Mouse (Mus musculus) ES-E14 (cell line): ENCODE results near the gene 1700001O22Rik. TPM values are rescaled to one million over a fixed set of nuclear protein-coding genes. Genes with fewer than 3 reads are reported as not detected.

Experiments
- DNase-seq: peaks from one replicate; pipeline ENCODE4 v3.0.0-alpha.2; 2013; ENCODE audit warnings: low read depth, low spot score
- H3K27ac ChIP-seq: 2 replicates; pipeline ENCODE4 v1.5.1; 2012; ENCODE audit warnings: low read depth, mild to moderate bottlenecking, low read length, moderate library complexity, mixed read lengths; ENCODE audit not compliant: poor library complexity, insufficient read depth, severe bottlenecking
- H3K36me3 ChIP-seq: 2 replicates; pipeline ENCODE4 v1.6.1; 2012; ENCODE audit warnings: mild to moderate bottlenecking, low read length, moderate library complexity, mixed read lengths; ENCODE audit not compliant: control insufficient read depth, poor library complexity, insufficient read depth, severe bottlenecking
- H3K4me1 ChIP-seq, 2 experiments: fragments of 150-350 bp in 1 of 2; sonication (generic) in 1 of 2; 2 replicates each; pipeline ENCODE4 v1.6.1; 2012; ENCODE audit warnings: low read length in 2 of 2, mild to moderate bottlenecking in 1 of 2, mixed read lengths in 1 of 2; ENCODE audit not compliant: control insufficient read depth in 2 of 2, insufficient read depth in 2 of 2, poor library complexity in 1 of 2
- H3K4me3 ChIP-seq, 2 experiments: fragments of 150-350 bp in 1 of 2; sonication (generic) in 1 of 2; 2 replicates each; pipeline ENCODE4 v1.5.1; 2012; ENCODE audit warnings: low read length in 2 of 2, low read depth in 1 of 2, mild to moderate bottlenecking in 1 of 2, mixed read lengths in 1 of 2; ENCODE audit not compliant: insufficient read depth in 1 of 2, poor library complexity in 1 of 2, severe bottlenecking in 1 of 2
- H3K9ac ChIP-seq: 2 replicates; pipeline ENCODE4 v1.6.1; 2012; ENCODE audit warnings: low read depth, mild to moderate bottlenecking, low read length, mixed read lengths; ENCODE audit not compliant: poor library complexity, insufficient read depth, severe bottlenecking
- H3K9me3 ChIP-seq: fragments of 150-350 bp; sonication (generic); 2 replicates; pipeline ENCODE4 v1.6.1; 2012; ENCODE audit warnings: low read depth, mild to moderate bottlenecking, low read length; ENCODE audit not compliant: control insufficient read depth, insufficient read depth
- CHD2 ChIP-seq: IDR thresholded peaks from 2 replicates; pipeline ENCODE4 v1.6.1; 2014; ENCODE audit warnings: mild to moderate bottlenecking, low read depth, low read length, inconsistent platforms
- HCFC1 ChIP-seq: IDR thresholded peaks from 2 replicates; pipeline ENCODE4 v1.6.1; 2012; ENCODE audit warnings: low read length, inconsistent platforms, borderline replicate concordance; ENCODE audit not compliant: insufficient read depth
- MAFK ChIP-seq: IDR thresholded peaks from 2 replicates; pipeline ENCODE4 v1.6.1; 2014; ENCODE audit warnings: mild to moderate bottlenecking, low read depth, low read length, inconsistent platforms; ENCODE audit not compliant: insufficient read depth
- ZC3H11A ChIP-seq: IDR thresholded peaks from 2 replicates; pipeline ENCODE4 v1.6.1; 2012; ENCODE audit warnings: low read depth, mild to moderate bottlenecking, inconsistent platforms, low read length, borderline replicate concordance
- ZNF384 ChIP-seq: IDR thresholded peaks from 2 replicates; pipeline ENCODE4 v1.6.1; 2012; ENCODE audit warnings: low read depth, low read length, inconsistent platforms
- in situ Hi-C, 2 experiments: fragments of 600-800 bp; cut with MboI; formaldehyde crosslinking; loops; one replicate each; pipeline ENCODE4 v1.15.1; 2025; ENCODE audit warnings: low sequenced_read_pairs in 2 of 2, inconsistent platforms in 1 of 2; ENCODE audit not compliant: unreplicated experiment in 2 of 2
- total RNA-seq: library from RNA; depleted of rRNA; stranded (reverse); fragments of 300-350 nt; gene quantifications from 2 replicates; pipeline ENCODE4 v1.2.3, GENCODE M21; 2012

Gene 1700001O22Rik
- total RNA-seq, 1 experiment = 1.9 TPM

DNA sequence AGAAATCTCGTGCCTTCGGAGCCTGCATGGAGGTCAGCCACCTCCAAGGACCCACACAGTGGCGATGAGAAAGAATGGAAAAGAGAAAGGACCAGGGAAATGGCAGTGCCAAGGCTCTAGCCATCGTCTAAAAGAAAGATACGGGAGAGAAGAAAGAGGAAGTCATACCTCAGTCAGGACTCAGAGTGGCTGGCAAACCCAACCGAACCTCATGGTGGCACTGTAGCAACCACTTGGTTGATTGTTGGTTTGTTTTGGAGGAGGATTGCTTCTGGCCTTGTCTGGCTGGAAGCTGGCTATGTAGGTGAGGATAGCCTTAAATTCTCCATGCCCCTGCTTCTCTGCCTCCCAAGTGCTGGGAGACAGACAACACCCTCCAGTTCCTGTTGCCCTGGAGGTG is 34.3 kb downstream of the 1700001O22Rik start:
- H3K4me1 ChIP-seq = peaks cover 8 to 16% of the 10 kb centered on the region in 2 experiments
- no peak for DNase-seq
- H3K27ac ChIP-seq = no peak overlapping the region
- TF ChIP-seq CHD2 (no peak), HCFC1 (no peak), ZNF384 (no peak), MAFK (no peak), ZC3H11A (no peak)
- no peaks in the 10 kb centered on the region for H3K36me3 ChIP-seq
- no peaks in the 10 kb centered on the region for H3K9me3 ChIP-seq
- H3K9ac ChIP-seq = no peak overlapping the region
- in situ Hi-C loops = no loop called here
- H3K4me3 ChIP-seq = no peak overlapping the region

DNA sequence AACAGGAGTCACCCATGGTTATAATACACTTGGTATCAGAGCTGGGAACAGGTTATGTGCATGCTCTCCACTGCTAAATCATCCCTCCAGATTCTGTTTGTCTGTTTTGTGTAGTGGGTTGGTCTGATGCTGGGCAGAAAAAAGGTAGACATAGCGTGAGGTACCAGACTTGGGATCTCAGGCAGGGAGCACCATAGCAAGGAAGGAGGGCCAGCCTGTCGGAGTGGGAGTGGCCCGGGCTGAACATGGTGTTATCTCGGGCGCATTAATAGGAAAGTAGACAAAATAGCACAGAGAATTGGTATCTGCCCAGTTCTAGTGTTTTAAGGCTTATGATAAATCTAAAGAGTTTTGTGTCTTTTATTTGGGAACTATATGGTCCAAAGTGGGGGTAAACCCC is 34.9 kb downstream of the 1700001O22Rik start:
- Histone ChIP-seq H3K9ac (no peak overlapping the region), H3K36me3 (no peaks in the 10 kb centered on the region), H3K9me3 (no peaks in the 10 kb centered on the region), H3K4me3 (no peak overlapping the region), H3K4me1 (peaks cover 8 to 16% of the 10 kb centered on the region in 2 experiments), H3K27ac (no peak overlapping the region)
- no peak for TF ChIP-seq CHD2
- TF ChIP-seq ZC3H11A = no peak
- no peak for TF ChIP-seq MAFK
- TF ChIP-seq HCFC1 = no peak
- TF ChIP-seq ZNF384 = no peak
- in situ Hi-C loops = no loop called here
- DNase-seq = no peak

DNA sequence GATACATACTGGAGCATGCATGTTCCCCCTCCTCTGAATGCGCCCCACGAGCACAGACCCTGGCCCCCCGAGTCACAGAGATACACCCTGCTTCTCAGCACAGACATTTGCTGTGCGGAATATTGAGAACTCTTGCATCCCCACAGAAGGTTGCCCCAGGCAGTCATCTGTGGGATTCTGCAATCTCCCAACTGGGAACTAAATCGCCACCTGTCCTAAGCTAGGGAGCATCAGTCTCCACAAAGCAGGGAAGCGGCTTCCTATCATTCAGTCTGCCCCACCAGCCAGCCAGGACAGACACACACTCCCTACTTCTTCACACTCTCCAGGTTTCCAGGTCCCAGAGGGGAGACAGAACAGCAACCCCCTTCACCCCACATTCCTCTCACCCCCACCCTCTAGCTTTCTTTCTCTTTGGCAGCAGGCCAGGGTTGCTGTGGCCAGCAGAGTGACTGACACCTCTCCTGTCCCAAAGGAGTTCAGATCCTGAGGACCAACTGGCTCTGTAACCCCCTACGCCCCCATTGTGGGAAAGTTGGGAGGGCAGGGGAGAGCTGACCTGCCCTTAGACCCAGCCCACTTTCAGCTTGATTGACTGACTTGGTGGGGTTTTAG is 35.7 kb downstream of the 1700001O22Rik start:
- no peaks in the 10 kb centered on the region for H3K9me3 ChIP-seq
- no peaks in the 10 kb centered on the region for H3K36me3 ChIP-seq
- no peak overlapping the region for H3K27ac ChIP-seq
- no peak overlapping the region for H3K4me3 ChIP-seq
- no peak for DNase-seq
- H3K4me1 ChIP-seq = peaks cover 8 to 10% of the 10 kb centered on the region in 2 experiments
- TF ChIP-seq HCFC1 = no peak
- TF ChIP-seq MAFK = no peak
- TF ChIP-seq ZC3H11A = no peak
- TF ChIP-seq ZNF384 = no peak
- TF ChIP-seq CHD2 = no peak
- H3K9ac ChIP-seq = no peak overlapping the region
- in situ Hi-C loops = no loop called here

DNA sequence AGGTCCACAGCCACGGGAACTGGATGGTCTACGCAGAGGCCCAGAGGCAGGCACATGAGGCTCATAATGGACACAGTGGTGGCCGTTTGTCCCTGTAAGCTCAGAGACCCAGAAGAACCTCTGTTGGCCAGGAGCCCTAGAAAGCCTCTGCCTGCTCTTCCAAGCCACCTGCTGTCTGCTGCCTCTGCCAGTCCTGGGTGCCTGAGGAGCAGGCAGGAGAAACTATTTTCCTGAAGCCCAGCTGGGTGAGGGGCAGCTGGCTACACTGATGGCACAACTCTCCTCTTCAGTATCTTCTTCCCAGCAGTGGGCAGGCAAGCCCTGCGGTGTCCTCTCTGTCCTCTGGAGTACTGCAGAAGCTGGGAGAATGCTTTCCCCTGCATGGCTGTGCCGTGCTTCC is 37.0 kb downstream of the 1700001O22Rik start:
- Histone ChIP-seq H3K9ac (no peak overlapping the region), H3K4me1 (peaks cover 1 to 3% of the 10 kb centered on the region in 2 experiments; a peak in 2 of 4 replicates), H3K4me3 (no peak overlapping the region), H3K9me3 (no peaks in the 10 kb centered on the region), H3K27ac (no peak overlapping the region), H3K36me3 (no peaks in the 10 kb centered on the region)
- in situ Hi-C loops = no loop called here
- TF ChIP-seq MAFK = no peak
- TF ChIP-seq CHD2 = no peak
- no peak for TF ChIP-seq HCFC1
- TF ChIP-seq ZC3H11A = no peak
- DNase-seq = no peak

DNA sequence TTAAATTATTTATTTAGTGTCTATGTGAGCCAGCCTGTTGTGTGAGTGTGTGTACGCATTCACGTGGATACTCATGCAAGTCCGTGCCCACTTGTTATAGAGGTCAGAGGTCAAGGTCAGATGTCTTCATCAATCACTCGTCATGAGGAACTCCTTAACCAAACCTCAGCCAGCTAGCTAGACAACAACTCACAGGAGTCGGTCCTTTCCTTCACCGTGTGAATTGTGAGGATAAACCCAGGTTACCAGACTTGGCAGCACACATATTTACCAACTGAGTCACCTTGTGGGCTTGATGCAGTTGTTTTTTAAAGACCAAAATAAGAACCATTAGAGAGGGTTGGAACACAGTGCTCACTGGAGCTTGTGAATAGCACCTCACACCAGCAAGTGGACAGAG is 42.8 kb downstream of the 1700001O22Rik start:
- H3K36me3 ChIP-seq = no peaks in the 10 kb centered on the region
- no peak overlapping the region for H3K27ac ChIP-seq
- H3K4me3 ChIP-seq = peak overlapping the region in 1 of 2 experiments; percentile 17; a peak in 1 of 4 replicates
- no peaks in the 10 kb centered on the region for H3K9me3 ChIP-seq
- H3K9ac ChIP-seq = no peak overlapping the region
- no peak for DNase-seq
- peaks cover 18 to 41% of the 10 kb centered on the region in 2 experiments for H3K4me1 ChIP-seq
- in situ Hi-C loops = no loop called here
- TF ChIP-seq ZC3H11A (no peak), CHD2 (no peak), ZNF384 (no peak)
